Mouse (Mus musculus): ENCODE measurements around the gene Rab6b. TPM values are rescaled to one million over a fixed set of nuclear protein-coding genes. Genes with fewer than 3 reads are reported as not detected.

Rab6b gene
- polyA plus RNA-seq, 1 experiment from 2014 or later = 2.5 TPM

GRCm38 (mm10) chr9:103207846-103208245 lies 96.3 kb downstream of the Rab6b start:
- Histone ChIP-seq H3K9ac (peak overlapping the region; percentile 68), H3K27ac (replicated peaks) (no peak overlapping the region), H3K4me1 (0 out of 2 replicates have a peak, but pooled peaks cover 3% of the 10 kb centered on the region), H3K9me3 (no peaks in the 10 kb centered on the region), H3K4me3 (peak overlapping the region; percentile 36), H3K36me3 (no peaks in the 10 kb centered on the region), H3K4me2 (peak overlapping the region; percentile 66), H3K27me3 (replicated peaks) (peaks cover 5% of the 10 kb centered on the region; the same call in 1 of the 2 replicates)
- WGBS = 10% methylated on average over 16 of the region's 16 CpGs
- ATAC-seq (ENCODE audit: extremely low read depth, insufficient number of reproducible peaks, low FRiP score, low TSS enrichment) = peak; percentile 70; the same call in 1 of the 2 replicates

GRCm38 (mm10) chr9:103208802-103209423 lies 97.3 kb downstream of the Rab6b start:
- Histone ChIP-seq H3K9ac (no peak overlapping the region), H3K27ac (replicated peaks) (no peak overlapping the region), H3K27me3 (replicated peaks) (peaks cover 5% of the 10 kb centered on the region; the same call in 1 of the 2 replicates), H3K4me1 (peaks cover 8% of the 10 kb centered on the region), H3K4me2 (no peak overlapping the region), H3K4me3 (no peak overlapping the region), H3K36me3 (no peaks in the 10 kb centered on the region), H3K9me3 (no peaks in the 10 kb centered on the region)
- 60% methylated on average over 6 of the region's 6 CpGs for WGBS
- no peak for ATAC-seq (ENCODE audit: extremely low read depth, insufficient number of reproducible peaks, low FRiP score, low TSS enrichment)

DNA sequence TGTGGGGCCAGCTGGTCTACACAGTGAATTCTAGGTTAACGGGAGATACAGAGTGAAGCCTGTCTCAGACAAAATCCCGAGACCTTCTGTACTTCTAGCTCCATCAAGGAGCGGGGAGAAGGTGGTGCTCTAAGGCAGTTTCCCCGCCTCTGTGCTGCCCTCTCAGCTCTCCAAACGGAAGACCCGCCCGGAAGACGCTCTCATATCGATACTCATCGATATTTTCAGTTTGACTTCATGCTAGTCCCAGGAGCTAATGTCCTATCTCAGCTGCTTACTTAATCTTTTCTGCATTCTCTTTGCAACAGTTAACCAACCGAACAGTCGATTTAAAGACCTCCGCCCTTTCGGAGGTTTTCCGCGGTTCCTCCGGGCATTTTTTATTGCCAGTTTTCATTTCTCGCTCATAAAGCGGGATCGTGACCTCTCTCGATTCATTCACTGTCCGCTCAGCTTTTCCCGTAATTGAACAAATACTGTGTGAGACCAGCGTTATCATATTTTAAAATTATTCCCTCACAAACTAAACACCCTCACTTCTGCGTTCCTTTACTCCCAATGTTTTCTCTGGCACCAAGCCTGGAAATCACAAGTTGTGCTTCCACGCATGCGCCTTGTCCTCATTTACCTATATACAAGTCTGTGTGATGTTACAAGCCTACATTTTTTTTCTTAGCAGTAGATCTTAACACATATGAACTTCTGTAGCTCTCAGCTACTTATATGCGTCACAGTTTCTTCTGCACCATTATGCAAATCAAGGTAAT lies 101.2 kb downstream of the Rab6b start:
- Histone ChIP-seq H3K4me1 (peaks cover 9% of the 10 kb centered on the region), H3K4me2 (peak overlapping the region; percentile 64), H3K27me3 (replicated peaks) (peaks cover 5% of the 10 kb centered on the region; the same call in 1 of the 2 replicates), H3K27ac (replicated peaks) (peak overlapping the region; percentile 58; the same call in 1 of the 2 replicates), H3K36me3 (peaks cover 4% of the 10 kb centered on the region; the same call in 1 of the 2 replicates), H3K9ac (peak overlapping the region; percentile 44; the same call in 1 of the 2 replicates), H3K9me3 (0 out of 2 replicates have a peak, but pooled peaks cover 4% of the 10 kb centered on the region), H3K4me3 (peak overlapping the region; percentile 48)
- ATAC-seq (ENCODE audit: extremely low read depth, insufficient number of reproducible peaks, low FRiP score, low TSS enrichment) = no peak
- WGBS = 55% methylated on average over 28 of the region's 28 CpGs

GRCm38 (mm10) chr9:103213631-103214030 lies 102.0 kb downstream of the Rab6b start:
- Histone ChIP-seq H3K9ac (no peak overlapping the region), H3K9me3 (0 out of 2 replicates have a peak, but pooled peaks cover 4% of the 10 kb centered on the region), H3K4me3 (no peak overlapping the region), H3K4me1 (peaks cover 7% of the 10 kb centered on the region), H3K27ac (replicated peaks) (no peak overlapping the region), H3K4me2 (no peak overlapping the region), H3K36me3 (peaks cover 4% of the 10 kb centered on the region; the same call in 1 of the 2 replicates), H3K27me3 (replicated peaks) (peaks cover 5% of the 10 kb centered on the region; the same call in 1 of the 2 replicates)
- no peak for ATAC-seq (ENCODE audit: extremely low read depth, insufficient number of reproducible peaks, low FRiP score, low TSS enrichment)
- 39% methylated on average over 2 of the region's 2 CpGs for WGBS

GRCm38 (mm10) chr9:103214281-103214680 lies 102.7 kb downstream of the Rab6b start:
- Histone ChIP-seq H3K9me3 (0 out of 2 replicates have a peak, but pooled peaks cover 4% of the 10 kb centered on the region), H3K4me3 (no peak overlapping the region), H3K27ac (replicated peaks) (no peak overlapping the region), H3K27me3 (replicated peaks) (peaks cover 5% of the 10 kb centered on the region; the same call in 1 of the 2 replicates), H3K9ac (no peak overlapping the region), H3K4me2 (no peak overlapping the region), H3K36me3 (peaks cover 4% of the 10 kb centered on the region; the same call in 1 of the 2 replicates), H3K4me1 (peaks cover 7% of the 10 kb centered on the region)
- no peak for ATAC-seq (ENCODE audit: extremely low read depth, insufficient number of reproducible peaks, low FRiP score, low TSS enrichment)
- WGBS = 71% methylated on average over 6 of the region's 6 CpGs

GRCm38 (mm10) chr9:103224721-103225120 lies 113.1 kb downstream of the Rab6b start:
- H3K36me3 ChIP-seq = no peaks in the 10 kb centered on the region
- no peak overlapping the region for H3K4me2 ChIP-seq
- no peaks in the 10 kb centered on the region for H3K4me1 ChIP-seq
- H3K4me3 ChIP-seq = no peak overlapping the region
- H3K27me3 ChIP-seq (replicated peaks) = peaks cover 6% of the 10 kb centered on the region; the same call in 1 of the 2 replicates
- no peak overlapping the region for H3K9ac ChIP-seq
- WGBS = 79% methylated on average over 7 of the region's 7 CpGs
- no peaks in the 10 kb centered on the region for H3K9me3 ChIP-seq
- H3K27ac ChIP-seq (replicated peaks) = no peak overlapping the region
- ATAC-seq (ENCODE audit: extremely low read depth, insufficient number of reproducible peaks, low FRiP score, low TSS enrichment) = no peak

DNA sequence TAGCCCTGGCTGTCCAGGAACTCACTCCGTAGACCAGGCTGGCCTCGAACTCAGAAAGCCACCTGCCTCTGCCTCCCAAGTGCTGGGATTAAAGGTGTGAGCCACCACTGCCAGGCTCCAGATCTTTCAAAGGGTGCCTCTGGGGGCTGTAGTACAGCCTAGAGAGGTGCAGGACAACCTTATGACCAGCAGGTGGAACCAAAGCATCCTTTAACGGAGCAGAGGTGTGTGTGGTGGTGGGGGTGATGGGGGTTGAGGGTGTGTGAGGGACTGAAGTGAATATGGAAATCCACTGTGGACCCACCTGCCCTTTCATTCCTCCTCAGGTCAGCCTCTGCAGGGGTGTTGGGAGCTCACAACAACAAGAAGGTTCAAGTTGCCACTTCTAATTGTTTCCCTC lies 113.9 kb downstream of the Rab6b start:
- Histone ChIP-seq H3K4me2 (no peak overlapping the region), H3K4me3 (no peak overlapping the region), H3K27me3 (replicated peaks) (peaks cover 6% of the 10 kb centered on the region; the same call in 1 of the 2 replicates), H3K9ac (no peak overlapping the region), H3K4me1 (peaks cover 6% of the 10 kb centered on the region), H3K36me3 (no peaks in the 10 kb centered on the region), H3K27ac (replicated peaks) (no peak overlapping the region), H3K9me3 (no peaks in the 10 kb centered on the region)
- no peak for ATAC-seq (ENCODE audit: extremely low read depth, insufficient number of reproducible peaks, low FRiP score, low TSS enrichment)
- WGBS = 57% methylated on average over 3 of the region's 3 CpGs

DNA sequence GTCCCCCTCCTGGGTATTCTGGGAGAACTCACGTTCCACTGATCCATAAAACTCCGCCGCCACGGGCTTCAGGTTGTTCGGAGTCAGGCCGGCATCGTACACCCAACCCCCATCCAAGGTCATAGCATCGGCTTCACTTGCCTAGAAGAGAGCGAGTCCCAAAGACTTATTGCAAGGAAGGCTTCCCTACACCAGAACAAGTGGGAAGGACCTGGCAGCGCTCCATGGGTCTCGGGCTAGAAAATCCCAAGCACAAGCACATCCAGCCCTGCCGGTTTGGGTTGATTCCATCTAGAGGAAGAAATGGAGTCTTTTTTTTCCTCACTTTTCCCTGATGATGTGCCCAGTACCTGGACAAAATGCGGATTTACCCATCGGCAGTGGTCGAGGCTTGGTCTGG lies 115.2 kb downstream of the Rab6b start:
- 84% methylated on average over 15 of the region's 15 CpGs for WGBS
- H3K4me1 ChIP-seq = peaks cover 13% of the 10 kb centered on the region
- H3K27ac ChIP-seq (replicated peaks) = no peak overlapping the region
- H3K9ac ChIP-seq = no peak overlapping the region
- H3K27me3 ChIP-seq (replicated peaks) = peaks cover 6% of the 10 kb centered on the region; the same call in 1 of the 2 replicates
- no peak overlapping the region for H3K4me3 ChIP-seq
- no peaks in the 10 kb centered on the region for H3K9me3 ChIP-seq
- no peak overlapping the region for H3K4me2 ChIP-seq
- no peaks in the 10 kb centered on the region for H3K36me3 ChIP-seq
- no peak for ATAC-seq (ENCODE audit: extremely low read depth, insufficient number of reproducible peaks, low FRiP score, low TSS enrichment)

GRCm38 (mm10) chr9:103227760-103228159 lies 116.2 kb downstream of the Rab6b start:
- no peak overlapping the region for H3K4me3 ChIP-seq
- no peaks in the 10 kb centered on the region for H3K9me3 ChIP-seq
- WGBS = 88% methylated on average over 16 of the region's 16 CpGs
- no peak overlapping the region for H3K4me2 ChIP-seq
- H3K4me1 ChIP-seq = peaks cover 13% of the 10 kb centered on the region
- H3K27me3 ChIP-seq (replicated peaks) = peaks cover 6% of the 10 kb centered on the region; the same call in 1 of the 2 replicates
- H3K27ac ChIP-seq (replicated peaks) = no peak overlapping the region
- no peak for ATAC-seq (ENCODE audit: extremely low read depth, insufficient number of reproducible peaks, low FRiP score, low TSS enrichment)
- H3K9ac ChIP-seq = no peak overlapping the region
- H3K36me3 ChIP-seq = no peaks in the 10 kb centered on the region

DNA sequence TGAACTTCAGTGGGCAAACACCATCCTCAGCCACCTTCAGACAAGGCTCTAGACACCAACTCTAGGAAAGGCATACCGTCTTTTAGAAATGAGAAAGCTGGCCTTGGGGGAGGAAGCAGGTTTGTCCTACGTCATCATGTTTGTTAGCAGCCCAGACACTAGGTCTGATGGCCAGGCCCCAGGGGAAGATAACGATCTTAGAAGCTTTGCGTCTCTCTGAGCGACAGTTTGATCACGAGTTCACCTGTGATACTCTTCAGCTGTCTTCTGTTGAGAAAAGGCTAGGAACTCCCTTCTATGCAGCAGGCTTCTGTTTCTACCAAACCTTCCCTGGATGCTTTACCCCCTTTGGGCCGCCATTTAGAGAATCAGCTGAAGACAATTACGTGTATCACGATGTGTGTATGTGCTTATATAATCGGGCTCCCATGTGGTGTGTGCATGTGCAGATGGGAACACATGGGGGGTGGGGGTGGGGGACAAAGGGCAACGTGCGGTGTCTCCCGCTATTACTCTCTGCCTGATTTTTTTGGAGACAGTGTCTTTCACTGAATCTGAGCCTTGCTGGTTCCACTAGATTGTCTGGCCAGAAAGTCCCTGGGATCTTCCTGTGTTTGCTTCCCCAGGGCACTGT lies 116.9 kb downstream of the Rab6b start:
- H3K4me3 ChIP-seq = no peak overlapping the region
- peaks cover 6% of the 10 kb centered on the region; the same call in 1 of the 2 replicates for H3K27me3 ChIP-seq (replicated peaks)
- H3K36me3 ChIP-seq = no peaks in the 10 kb centered on the region
- H3K4me1 ChIP-seq = peaks cover 13% of the 10 kb centered on the region
- WGBS = 78% methylated on average over 13 of the region's 13 CpGs
- ATAC-seq (ENCODE audit: extremely low read depth, insufficient number of reproducible peaks, low FRiP score, low TSS enrichment) = no peak
- H3K4me2 ChIP-seq = no peak overlapping the region
- no peak overlapping the region for H3K27ac ChIP-seq (replicated peaks)
- H3K9ac ChIP-seq = no peak overlapping the region
- H3K9me3 ChIP-seq = no peaks in the 10 kb centered on the region

Measured in heart, embryonic 13.5 days (tissue).